ENCODE assay signal across 27 mouse cellular contexts in genomic region chr15:12082344-12082743, GRCm38 (mm10). TPM values are rescaled to one million over a fixed set of nuclear protein-coding genes. Genes with fewer than 3 reads are reported as not detected.
DNase-seq lines count a peak whose midpoint lies in the region; ATAC-seq lines count a peak whose summit lies in the region.
"Had no signal": no experiment of that assay in that cellular context is flagged by ENCODE, and none has a peak within 500 bp of the region (broad histone marks: within the 10 kb centered on the region; RNA-seq: fewer than 3 reads in every experiment).

No protein-coding gene starts in this region.

- H3K27me3 ChIP-seq in midbrain, embryonic 11.5 days (ENCODE audit: control insufficient read depth, insufficient read depth, low read length), result no peaks in the 10 kb centered on the region
- H3K27me3 ChIP-seq in midbrain, embryonic 16.5 days (ENCODE audit: control insufficient read depth, insufficient read depth, low read depth, low read length), result no peaks in the 10 kb centered on the region
- H3K27me3 ChIP-seq: embryonic facial prominence, embryonic 13.5 days; embryonic facial prominence, embryonic 15.5 days; forebrain, embryonic 12.5 days had no signal

- no peaks in the 10 kb centered on the region for H3K9me3 ChIP-seq in midbrain, embryonic 11.5 days (ENCODE audit: control insufficient read depth, low read length)
- H3K9me3 ChIP-seq in midbrain, embryonic 16.5 days (replicated peaks; ENCODE audit: control insufficient read depth, low read length, poor library complexity, severe bottlenecking), result no peaks in the 10 kb centered on the region
- H3K9me3 ChIP-seq: embryonic facial prominence, embryonic 15.5 days; forebrain, embryonic 10.5 days; forebrain, embryonic 12.5 days had no signal

- H3K27ac ChIP-seq in midbrain, embryonic 11.5 days (ENCODE audit: low read depth, low read length), result no peak overlapping the region
- no peak overlapping the region for H3K27ac ChIP-seq in midbrain, embryonic 16.5 days (ENCODE audit: low read length)
- H3K27ac ChIP-seq: embryonic facial prominence, embryonic 13.5 days; embryonic facial prominence, embryonic 15.5 days; forebrain, embryonic 10.5 days; forebrain, embryonic 12.5 days had no signal

- ATAC-seq in midbrain, embryonic 11.5 days (ENCODE audit: low FRiP score), result no peak
- ATAC-seq in midbrain, embryonic 16.5 days, result no peak
- ATAC-seq: activated CD4-positive, CD25-positive, alpha-beta regulatory T cell, adult 4 months; forebrain, embryonic 14.5 days; forebrain, embryonic 16.5 days; Patski had no signal

- H3K4me1 ChIP-seq in midbrain, embryonic 11.5 days (ENCODE audit: control insufficient read depth, insufficient read depth, low read length), result no peaks in the 10 kb centered on the region
- no peaks in the 10 kb centered on the region for H3K4me1 ChIP-seq in midbrain, embryonic 16.5 days (ENCODE audit: control insufficient read depth, insufficient read depth, low read length)
- H3K4me1 ChIP-seq: forebrain, embryonic 10.5 days; forebrain, embryonic 12.5 days had no signal

- no peak overlapping the region for H3K4me2 ChIP-seq in midbrain, embryonic 11.5 days
- no peak overlapping the region for H3K4me2 ChIP-seq in midbrain, embryonic 16.5 days (ENCODE audit: low read length)
- H3K4me2 ChIP-seq: embryonic facial prominence, embryonic 13.5 days; embryonic facial prominence, embryonic 15.5 days; forebrain, embryonic 12.5 days had no signal

- no peak overlapping the region for H3K9ac ChIP-seq in midbrain, embryonic 11.5 days (ENCODE audit: low read length)
- no peak overlapping the region for H3K9ac ChIP-seq in midbrain, embryonic 16.5 days (ENCODE audit: low read depth, low read length)
- H3K9ac ChIP-seq: embryonic facial prominence, embryonic 13.5 days; embryonic facial prominence, embryonic 15.5 days; forebrain, embryonic 12.5 days had no signal

- 91% methylated on average over 13 of the region's 13 CpGs for WGBS in midbrain, embryonic 11.5 days
- WGBS in midbrain, embryonic 16.5 days, result 77% methylated on average over 13 of the region's 13 CpGs

- no peak overlapping the region for H3K4me3 ChIP-seq in midbrain, embryonic 11.5 days (ENCODE audit: low read depth, low read length)
- H3K4me3 ChIP-seq in midbrain, embryonic 16.5 days (ENCODE audit: low read depth, low read length), result no peak overlapping the region
- H3K4me3 ChIP-seq: embryonic facial prominence, embryonic 13.5 days; embryonic facial prominence, embryonic 15.5 days; erythroblast, embryonic 14.5 days; forebrain, embryonic 10.5 days; forebrain, embryonic 12.5 days had no signal

- DNase-seq in frontal cortex, adult 2 months (ENCODE audit: extremely low spot score in 1 of 2, low spot score in 1 of 2), result peak; percentile 45 to 64
- DNase-seq in frontal cortex, postnatal 14 days (ENCODE audit: low spot score in 2 of 2), result no peak
- DNase-seq in layer of hippocampus, adult 9-11 months, result peak; percentile 60
- DNase-seq in layer of hippocampus, adult 8-10 months (ENCODE audit: low spot score in 2 of 2), result no peak
- DNase-seq in midbrain, embryonic 11.5 days (ENCODE audit: low spot score, missing footprints), result peak; percentile 4
- peak; percentile 47 for DNase-seq in brain, adult 2 months (ENCODE audit: low read depth, low spot score)
- DNase-seq in Muller cell, postnatal 12 days (ENCODE audit: inconsistent ontology term), result no peak
- DNase-seq: adrenal gland, adult 8-10 months; adrenal gland, postnatal 14 days; adrenal gland, postnatal 36 days; cerebellum, adult 11 months; cerebellum, adult 18-20 months; cerebellum, adult 8-10 months; cerebellum, adult 9-11 months; cerebellum, postnatal 14 days; cerebellum, postnatal 36 days; embryo, embryonic 11 days had no signal

- H3K36me3 ChIP-seq in midbrain, embryonic 11.5 days (ENCODE audit: control insufficient read depth, insufficient read depth, low read length), result no peaks in the 10 kb centered on the region
- H3K36me3 ChIP-seq in midbrain, embryonic 16.5 days (ENCODE audit: control insufficient read depth, insufficient read depth, low read length), result no peaks in the 10 kb centered on the region
- H3K36me3 ChIP-seq: embryonic facial prominence, embryonic 13.5 days; embryonic facial prominence, embryonic 15.5 days; forebrain, embryonic 10.5 days; forebrain, embryonic 12.5 days had no signal

RNA-seq across cellular contexts. Expression of gene Zfr, which starts 35.3 kb away (rescaled TPM):
- 160 TPM in 2 replicates for polyA plus RNA-seq in frontal cortex, adult 2 months (2012; rRNA removed)
- total RNA-seq in layer of hippocampus, adult 8-10 months (2022), result 100 to 1,000 TPM; 275 to 344 (median 299) TPM
- 137 and 138 TPM in 2 replicates for polyA plus RNA-seq in midbrain, embryonic 11.5 days (2014; fragmentation: Nextera tagmentation; extraction: Ambion mirVana)
- 161 and 169 TPM in 2 replicates for polyA plus RNA-seq in midbrain, embryonic 16.5 days (2015; fragmentation: Nextera tagmentation; extraction: Ambion mirVana)

Comparison
In these comparisons a context has a peak if more than half of its experiments do, and no peak if none do; other contexts are left out.
1. DNase-seq: peak in frontal cortex, adult 2 months (2 of 2), layer of hippocampus, adult 9-11 months (single experiment), midbrain, embryonic 11.5 days (single experiment) and brain, adult 2 months (single experiment); none in frontal cortex, postnatal 14 days (0 of 2), layer of hippocampus, adult 8-10 months (0 of 2) and Muller cell, postnatal 12 days (single experiment).